Mouse (Mus musculus) cerebellum, postnatal 14 days (tissue): ENCODE data around the gene Wdr70.
"Not testable (repeated sequence)": the region's sequence is repeated elsewhere in the genome, so short reads cannot be mapped to it uniquely, and the experiment has no call there.

Experiments
- DNase-seq, 2 experiments: peaks; one replicate each; pipeline ENCODE4 v3.0.0; 2021; ENCODE audit warnings: mixed read lengths in 2 of 2

The Wdr70 gene

DNA sequence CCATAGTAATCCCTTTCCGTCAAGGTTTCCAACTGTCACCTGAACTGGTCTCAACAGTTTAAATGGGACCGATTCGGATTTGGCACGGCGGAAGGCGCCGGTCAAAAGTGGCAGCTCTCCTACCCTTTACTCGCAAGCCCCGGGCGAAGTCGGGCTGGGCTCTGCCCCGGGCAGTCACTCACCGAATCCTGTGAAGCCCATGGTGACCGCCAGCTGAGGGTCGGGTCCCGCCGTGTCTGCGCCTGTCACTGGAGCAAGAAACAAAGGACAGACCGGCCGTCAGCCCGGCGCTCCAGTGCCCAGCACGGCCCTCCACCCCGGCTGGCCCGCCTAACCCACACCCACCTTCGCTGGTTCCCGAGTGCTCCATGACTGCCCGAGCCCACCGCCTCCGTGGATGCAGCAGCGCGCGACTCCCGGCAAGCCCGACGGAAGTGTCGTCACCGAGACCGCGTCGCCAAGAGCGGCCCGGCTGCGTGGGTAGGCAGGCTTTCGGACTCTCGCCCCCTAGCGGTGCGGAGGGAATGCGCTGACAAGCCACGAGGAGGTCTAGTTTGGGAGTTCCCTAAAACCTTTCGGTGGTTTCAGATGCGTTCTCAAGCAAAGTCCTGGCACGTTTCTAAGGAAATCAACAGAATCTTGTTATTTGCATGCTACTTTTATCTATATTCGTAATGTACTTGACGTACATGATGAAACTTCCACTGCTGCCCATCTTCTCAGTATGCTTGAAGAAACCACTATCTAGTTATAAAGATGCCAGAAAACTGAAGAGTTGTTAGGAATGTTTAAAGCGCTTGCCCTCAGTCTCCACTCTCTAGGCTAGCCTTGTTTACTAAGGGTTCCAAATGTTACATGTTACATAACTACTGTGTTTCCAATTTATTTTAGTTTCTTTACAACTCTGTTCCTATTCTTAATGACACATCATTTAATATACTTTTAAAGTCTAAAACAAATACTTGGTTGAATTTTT is at the start of gene Wdr70:
Wdr70 (minus strand) TSS at position 436 of the 976 bp plus-strand sequence.
- DNase-seq, result peak; percentile 99

DNA sequence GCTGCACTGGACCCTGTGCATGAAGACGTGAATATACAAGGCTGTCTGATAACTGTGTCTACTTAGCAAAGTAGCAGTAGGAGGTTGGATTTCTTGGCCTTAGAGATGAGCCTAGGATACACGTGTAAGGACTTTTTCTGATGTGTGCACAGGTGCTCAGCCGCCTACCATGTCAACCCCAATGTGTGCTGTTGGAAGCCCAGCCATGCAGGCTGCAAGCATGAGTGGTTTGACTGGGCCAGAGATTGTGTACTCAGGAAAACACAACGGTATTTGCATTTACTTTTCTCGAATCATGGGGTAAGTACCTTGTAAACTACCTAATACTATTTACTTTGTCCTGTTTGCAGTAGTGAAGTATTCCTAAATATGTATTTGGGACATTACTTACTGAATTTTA is 36.6 kb upstream of the Wdr70 start:
- DNase-seq, result no peak

DNA sequence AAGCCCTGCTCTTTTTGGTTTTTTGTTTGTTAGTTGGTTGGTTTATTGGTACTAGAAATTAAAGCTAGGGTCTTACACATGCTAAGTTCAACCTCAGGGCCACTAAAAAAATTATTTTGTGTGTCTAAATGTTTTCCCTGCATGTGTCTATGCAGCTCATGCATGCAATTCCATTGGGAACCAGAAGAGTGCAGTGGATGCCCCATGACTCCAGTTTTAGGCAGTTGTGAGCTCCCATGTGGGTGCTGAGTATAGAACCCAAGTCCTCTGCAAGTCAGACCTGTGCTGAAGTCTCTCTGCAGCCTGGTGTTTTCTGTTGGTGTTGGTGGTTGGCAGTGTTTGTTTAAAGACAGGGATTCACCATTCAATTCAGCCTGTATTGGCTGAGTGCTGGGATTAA is 32.8 kb upstream of the Wdr70 start:
- DNase-seq, result no peak

DNA sequence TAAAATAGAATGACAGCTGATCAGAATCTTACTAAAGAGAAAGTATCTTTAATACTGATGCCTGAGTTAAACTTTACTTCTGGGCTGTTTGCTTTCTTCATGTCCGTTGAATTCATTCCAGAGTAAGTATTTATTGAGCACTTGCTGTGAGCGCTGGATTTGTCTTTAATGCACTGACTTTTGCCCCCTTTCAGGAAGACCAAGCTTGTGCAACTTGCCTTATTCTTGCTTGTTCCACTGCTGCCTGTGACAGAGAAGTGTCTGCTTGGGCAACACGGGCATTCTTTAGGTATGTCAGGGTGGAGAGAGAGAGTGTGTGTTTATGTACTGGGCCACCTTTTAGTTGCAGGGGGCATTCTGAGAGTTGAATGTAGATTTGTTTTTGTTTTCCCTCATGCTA is 32.3 kb upstream of the Wdr70 start:
- DNase-seq, result no peak

GRCm38 (mm10) chr15:8129281-8129680 is 30.3 kb upstream of the Wdr70 start:
- DNase-seq, result no peak

GRCm38 (mm10) chr15:8109782-8110181 is 10.8 kb upstream of the Wdr70 start:
- DNase-seq, result no peak

DNA sequence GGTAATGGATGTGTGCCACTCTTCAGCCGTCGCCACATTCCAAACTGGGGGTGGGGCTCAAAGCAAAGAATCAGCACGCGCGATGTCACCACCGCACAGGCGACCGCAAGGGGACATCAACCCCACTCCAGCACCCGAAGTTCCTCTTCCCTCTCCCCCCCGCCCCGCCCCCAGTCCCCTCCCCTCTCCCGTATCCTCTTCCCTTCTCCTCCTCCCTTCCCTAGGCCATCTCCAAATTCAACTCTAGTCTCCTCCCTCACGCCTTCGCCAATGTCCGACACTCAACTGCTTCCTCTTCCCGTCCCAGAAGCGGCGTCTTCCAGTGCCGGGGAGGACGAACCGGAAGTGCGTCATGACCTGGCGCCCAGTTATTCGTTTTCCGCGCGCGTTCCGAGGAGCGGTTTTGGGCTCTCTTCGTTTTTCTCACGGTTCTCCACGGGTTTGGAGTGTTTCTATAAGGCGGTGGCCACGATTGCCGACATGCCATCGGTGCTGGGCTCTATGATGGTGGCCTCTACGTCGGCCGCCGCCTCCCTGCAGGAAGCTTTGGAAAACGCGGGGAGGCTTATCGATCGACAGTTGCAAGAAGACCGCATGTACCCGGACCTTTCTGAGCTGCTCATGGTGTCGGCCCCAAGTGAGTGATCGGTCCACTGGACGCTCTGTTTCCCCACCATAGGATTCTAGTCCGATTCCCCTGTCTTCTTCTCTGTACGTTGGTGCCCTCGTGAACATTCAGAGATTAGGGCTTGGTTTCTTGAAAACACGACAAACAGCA is 10.1 kb upstream of the Wdr70 start, which contains the start of gene Nup155:
Nup155 (plus strand) TSS at position 308 of the 778 bp plus-strand sequence.
- peak; percentile 94 for DNase-seq

- peak in 1 of 2 experiments; percentile 13 for DNase-seq
These were observed 9.5 kb upstream of the Wdr70 start for GRCm38 (mm10) chr15:8108360-8108965.

DNA sequence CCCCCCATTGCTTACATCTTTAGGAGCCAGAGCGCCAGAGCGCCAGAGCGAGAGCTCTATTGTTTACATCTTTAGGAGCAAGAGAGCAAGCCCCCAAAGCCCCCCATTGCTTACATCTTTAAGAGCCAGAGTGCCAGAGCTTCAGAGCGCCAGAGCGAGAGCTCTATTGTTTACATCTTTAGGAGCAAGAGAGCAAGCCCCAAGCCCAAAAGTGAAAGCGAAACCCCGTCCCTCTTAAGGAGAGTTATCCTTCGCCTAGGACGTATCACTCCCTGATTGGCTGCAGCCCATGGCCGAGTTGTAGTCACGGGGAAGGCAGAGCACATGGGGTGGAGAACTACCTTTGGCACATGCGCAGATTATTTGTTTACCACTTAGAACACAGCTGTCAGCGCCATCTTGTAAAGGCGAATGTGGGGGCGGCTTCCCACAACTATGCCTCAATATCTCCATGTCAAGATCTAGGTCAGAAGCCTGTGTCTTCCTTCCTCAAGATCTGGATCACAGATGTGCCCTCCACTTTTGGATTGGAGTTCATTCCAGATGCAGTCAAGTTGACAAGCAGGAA is 3.0 kb upstream of the Wdr70 start:
- not testable (repeated sequence) for DNase-seq

GRCm38 (mm10) chr15:8097853-8098252 is 1.2 kb downstream of the Wdr70 start:
- peak; percentile 51 to 80 for DNase-seq

DNA sequence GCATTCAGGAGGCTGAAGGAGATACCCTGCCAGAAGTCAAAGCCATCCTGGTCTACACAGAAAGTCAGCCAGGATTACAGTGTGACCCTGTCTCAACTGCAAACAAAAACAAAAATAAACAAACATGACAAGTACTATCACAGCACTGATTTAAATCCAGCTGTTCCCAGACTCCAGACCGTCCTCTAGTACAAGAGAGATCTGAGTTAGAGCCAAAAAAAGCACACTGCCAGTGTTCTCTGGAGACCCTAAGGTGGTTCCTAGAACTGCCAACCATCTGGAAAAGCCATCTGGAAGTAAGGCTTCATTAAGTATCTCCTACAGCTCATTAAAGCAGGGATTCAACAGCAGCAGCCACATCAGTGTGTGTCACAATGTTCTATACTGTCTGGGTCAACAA is 6.3 kb downstream of the Wdr70 start:
- not testable (repeated sequence) for DNase-seq

DNA sequence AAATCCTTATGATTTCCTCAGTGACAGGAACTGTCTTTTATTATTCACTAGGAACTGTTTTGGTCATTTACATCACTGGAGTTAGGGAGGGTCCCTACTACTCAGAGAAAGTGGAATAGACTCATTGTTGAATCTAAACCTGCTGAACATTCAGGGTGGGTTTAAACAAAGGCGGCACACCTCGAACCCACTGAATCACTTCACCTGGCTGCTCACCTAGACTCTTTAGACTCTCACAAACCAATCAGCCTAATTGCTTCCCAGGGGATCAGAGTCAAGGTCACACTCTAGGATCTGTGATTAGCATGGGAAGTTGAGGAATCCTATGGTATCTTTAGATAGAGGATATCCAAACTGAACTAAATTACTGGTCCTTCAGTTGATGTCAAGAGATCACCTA is 8.3 kb downstream of the Wdr70 start:
- DNase-seq, result no peak

- DNase-seq, result no peak
These were observed 10.3 kb downstream of the Wdr70 start for GRCm38 (mm10) chr15:8088715-8089114.

- no peak for DNase-seq
These were observed 11.7 kb downstream of the Wdr70 start for GRCm38 (mm10) chr15:8087293-8087692.

DNA sequence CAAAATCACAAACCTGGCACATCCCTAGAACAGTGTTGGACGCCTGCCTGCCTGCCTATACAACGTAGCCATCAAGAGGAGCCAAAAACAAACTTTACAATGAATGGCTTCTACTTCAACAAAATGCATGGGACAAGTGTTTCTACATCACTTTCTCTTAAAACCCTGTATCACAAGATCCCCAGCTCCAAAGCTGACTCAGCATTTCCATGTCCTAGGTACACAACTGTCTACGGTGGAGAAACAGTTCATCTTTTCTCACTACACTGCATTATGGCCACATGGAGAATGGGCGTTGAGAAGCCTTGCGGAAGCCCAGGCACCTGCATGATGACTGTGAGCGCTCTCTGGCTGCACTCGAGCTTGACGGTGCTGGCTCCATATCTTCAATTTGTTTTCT is 16.9 kb downstream of the Wdr70 start:
- no peak for DNase-seq

DNA sequence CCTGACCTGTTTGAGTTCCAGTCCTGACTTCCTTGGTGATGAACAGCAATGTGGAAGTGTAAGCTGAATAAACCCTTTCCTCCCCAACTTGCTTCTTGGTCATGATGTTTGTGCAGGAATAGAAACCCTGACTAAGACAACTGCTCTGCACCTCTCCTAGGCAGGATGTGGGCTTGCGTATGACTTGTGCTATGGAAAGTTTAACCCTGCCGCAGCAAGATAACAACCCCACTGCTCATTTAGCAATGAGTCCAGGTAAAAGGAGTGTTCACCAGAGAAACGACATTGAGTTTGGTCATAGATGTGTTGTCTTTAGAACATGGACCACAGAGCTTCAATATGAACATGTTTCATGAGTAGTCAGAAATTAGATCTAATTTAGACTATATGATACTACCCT is 25.9 kb downstream of the Wdr70 start:
- not testable (repeated sequence) for DNase-seq

- DNase-seq, result peak; percentile 5 to 10
These were observed 33.8 kb downstream of the Wdr70 start for GRCm38 (mm10) chr15:8065221-8065620.

GRCm38 (mm10) chr15:8051177-8051576 is 47.8 kb downstream of the Wdr70 start:
- no peak for DNase-seq

DNA sequence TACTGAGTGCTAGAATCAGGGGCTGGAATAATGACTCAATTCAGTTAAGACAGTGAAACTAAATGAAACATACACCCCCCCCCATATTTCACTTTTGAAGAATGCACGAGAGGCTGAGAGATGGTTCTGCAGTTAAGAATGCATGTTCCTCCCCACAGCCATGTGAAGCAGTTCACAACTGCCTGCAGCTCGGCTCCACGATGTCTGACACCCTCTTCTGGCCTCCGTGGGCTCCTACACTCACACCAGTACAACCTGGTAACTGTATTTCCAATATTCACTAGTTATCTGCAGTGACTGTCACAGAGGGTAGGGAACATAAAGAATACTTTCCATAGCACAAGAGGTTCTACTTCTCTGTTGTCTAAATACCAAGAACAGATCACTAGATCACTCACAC is 59.2 kb downstream of the Wdr70 start:
- no peak for DNase-seq

GRCm38 (mm10) chr15:8038457-8038856 is 60.6 kb downstream of the Wdr70 start:
- no peak for DNase-seq

DNA sequence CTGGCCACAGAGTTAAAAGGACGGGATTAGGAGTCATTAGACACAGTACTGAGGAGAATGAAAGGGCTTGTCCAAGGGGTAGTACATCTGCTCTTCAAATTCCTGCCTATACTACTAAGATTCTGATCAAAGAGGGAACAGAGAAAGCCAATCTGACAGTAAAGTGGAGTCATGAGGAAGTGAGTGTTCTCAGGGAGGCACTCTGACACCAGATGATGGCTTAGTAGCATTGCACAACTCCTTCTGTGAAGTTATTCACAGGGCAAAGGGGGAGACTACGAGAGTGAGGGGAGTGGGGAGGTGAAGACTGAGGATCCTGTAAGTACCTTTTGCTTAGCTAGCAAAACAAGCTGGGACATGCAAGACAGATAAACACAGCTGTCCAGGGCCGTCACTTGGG is 61.2 kb downstream of the Wdr70 start:
- DNase-seq, result no peak

GRCm38 (mm10) chr15:8031211-8031610 is 67.8 kb downstream of the Wdr70 start:
- DNase-seq, result no peak

- peak; percentile 18 to 31 for DNase-seq
These were observed 68.4 kb downstream of the Wdr70 start for GRCm38 (mm10) chr15:8030643-8031042.
